ENCODE assay signal across 26 mouse cellular contexts in genomic region chr2:155895046-155895735, GRCm38 (mm10). TPM values are rescaled to one million over a fixed set of nuclear protein-coding genes. Genes with fewer than 3 reads are reported as not detected.
A peak's percentile ranks its signal among the peaks of the same experiment; 100 is the strongest.
DNase-seq lines count a peak whose midpoint lies in the region; ATAC-seq lines count a peak whose summit lies in the region.
"Had no signal": no experiment of that assay in that cellular context is flagged by ENCODE, and none has a peak within 500 bp of the region (broad histone marks: within the 10 kb centered on the region; RNA-seq: fewer than 3 reads in every experiment).

No protein-coding gene starts in this region.

- H3K36me3 ChIP-seq in liver, embryonic 15.5 days (replicated peaks): peaks cover 21% of the 10 kb centered on the region

- H3K27me3 ChIP-seq in liver, embryonic 15.5 days: no peaks in the 10 kb centered on the region
- H3K27me3 ChIP-seq: heart, embryonic 15.5 days; limb, embryonic 13.5 days; neural tube, embryonic 15.5 days had no signal

- H3K4me2 ChIP-seq in liver, embryonic 15.5 days: 0 out of 2 replicates have a peak overlapping the region, but pooled peaks have one; percentile 36
- H3K4me2 ChIP-seq: heart, embryonic 15.5 days; limb, embryonic 13.5 days; neural tube, embryonic 15.5 days had no signal

- 77% methylated on average over 16 of the region's 16 CpGs for WGBS in liver, embryonic 15.5 days (ENCODE audit: insufficient replicate concordance)

- ATAC-seq in liver, embryonic 15.5 days (ENCODE audit: insufficient read depth): peak; percentile 70; the same call in 1 of the 2 replicates
- ATAC-seq: forebrain, embryonic 16.5 days had no signal

- DNase-seq in 3134 (ENCODE audit: extremely low read depth, insufficient read length, low spot score): peak; percentile 57
- peak; percentile 60 for DNase-seq in 3T3-L1 (ENCODE audit: low read depth, low spot score)
- DNase-seq in lung, postnatal 36 days: peak; percentile 45
- DNase-seq in adrenal gland, postnatal 4 days (ENCODE audit: low spot score in 2 of 2): no peak
- DNase-seq in layer of hippocampus, adult 9-11 months: no peak
- no peak for DNase-seq in urinary bladder, postnatal 4 days (ENCODE audit: low spot score in 2 of 2)
- DNase-seq: adrenal gland, adult 2 months; cerebellum, postnatal 36 days; heart, adult 18-20 months; kidney, adult 8-10 months; midbrain, embryonic 14.5 days; thymus, adult 18-20 months had no signal

- no peaks in the 10 kb centered on the region; the same call in 1 of the 2 replicates for H3K4me1 ChIP-seq in liver, embryonic 15.5 days (replicated peaks)
- H3K4me1 ChIP-seq: heart, embryonic 15.5 days; hindbrain, embryonic 10.5 days; neural tube, embryonic 15.5 days had no signal

- H3K9ac ChIP-seq in liver, embryonic 15.5 days: no peak overlapping the region
- H3K9ac ChIP-seq: heart, embryonic 15.5 days; limb, embryonic 13.5 days; neural tube, embryonic 15.5 days had no signal

- H3K27ac ChIP-seq in liver, embryonic 15.5 days (replicated peaks): peak overlapping the region; percentile 24; the same call in 1 of the 2 replicates
- H3K27ac ChIP-seq: heart, embryonic 15.5 days; hindbrain, embryonic 10.5 days; left cerebral cortex, adult 2 months; limb, embryonic 13.5 days; neural tube, embryonic 15.5 days had no signal

- no peak overlapping the region for H3K4me3 ChIP-seq in liver, embryonic 15.5 days (replicated peaks)
- H3K4me3 ChIP-seq: erythroblast, embryonic 14.5 days; heart, embryonic 15.5 days; hindbrain, embryonic 10.5 days; left cerebral cortex, adult 2 months; limb, embryonic 13.5 days; myocyte; neural tube, embryonic 15.5 days had no signal

- H3K9me3 ChIP-seq in liver, embryonic 15.5 days (replicated peaks): no peaks in the 10 kb centered on the region
- H3K9me3 ChIP-seq: heart, embryonic 15.5 days; hindbrain, embryonic 10.5 days; limb, embryonic 13.5 days; neural tube, embryonic 15.5 days had no signal

RNA-seq across cellular contexts. Expression of gene Uqcc1, which starts 34.9 kb away (rescaled TPM):
- polyA plus RNA-seq in liver, embryonic 15.5 days (2015; fragmentation: Nextera tagmentation; extraction: Ambion mirVana): 32.1 and 33.5 TPM in 2 replicates
- total RNA-seq in adrenal gland, postnatal 4 days (2021): 100 to 1,000 TPM in 1 of 2 experiments, 10 to 100 TPM in 1; 92.3 to 106 TPM

RNA-seq across cellular contexts. Expression of gene Gm15557, which starts 45.3 kb away (rescaled TPM):
- not detected in 2 replicates for polyA plus RNA-seq in liver, embryonic 15.5 days (2015; fragmentation: Nextera tagmentation; extraction: Ambion mirVana)
- not detected for total RNA-seq in adrenal gland, postnatal 4 days (2021)
- total RNA-seq: adrenal gland, adult 2 months; gastrocnemius, adult 18-20 months; heart, adult 18-20 months; left cerebral cortex, adult 2 months; megakaryocyte progenitor cell, adult 5-6 weeks; MEL had no signal
- polyA plus RNA-seq: adrenal gland, adult 2 months; embryonic facial prominence, embryonic 11.5 days; erythroblast, embryonic 14.5 days; forebrain, embryonic 16.5 days; heart, embryonic 15.5 days; hindbrain, embryonic 10.5 days; large intestine, adult 2 months; midbrain, embryonic 14.5 days; neural tube, embryonic 15.5 days had no signal

RNA-seq across cellular contexts. Expression of gene Gdf5, which starts 50.0 kb away (rescaled TPM):
- polyA plus RNA-seq in liver, embryonic 15.5 days (2015; fragmentation: Nextera tagmentation; extraction: Ambion mirVana): not detected in 2 replicates
- 1 to 10 TPM in 1 of 2 experiments, under 1 TPM in 1; 0.64 to 1.1 TPM for total RNA-seq in adrenal gland, postnatal 4 days (2021)
- total RNA-seq: megakaryocyte progenitor cell, adult 5-6 weeks; MEL had no signal
- polyA plus RNA-seq: erythroblast, embryonic 14.5 days had no signal

Comparison
In these comparisons a context has a peak if more than half of its experiments do, and no peak if none do; other contexts are left out.
1. DNase-seq: peak in 3134 (single experiment), 3T3-L1 (single experiment) and lung, postnatal 36 days (single experiment); none in adrenal gland, postnatal 4 days (0 of 2), layer of hippocampus, adult 9-11 months (single experiment) and urinary bladder, postnatal 4 days (0 of 2).